In the genomic region with DNA sequence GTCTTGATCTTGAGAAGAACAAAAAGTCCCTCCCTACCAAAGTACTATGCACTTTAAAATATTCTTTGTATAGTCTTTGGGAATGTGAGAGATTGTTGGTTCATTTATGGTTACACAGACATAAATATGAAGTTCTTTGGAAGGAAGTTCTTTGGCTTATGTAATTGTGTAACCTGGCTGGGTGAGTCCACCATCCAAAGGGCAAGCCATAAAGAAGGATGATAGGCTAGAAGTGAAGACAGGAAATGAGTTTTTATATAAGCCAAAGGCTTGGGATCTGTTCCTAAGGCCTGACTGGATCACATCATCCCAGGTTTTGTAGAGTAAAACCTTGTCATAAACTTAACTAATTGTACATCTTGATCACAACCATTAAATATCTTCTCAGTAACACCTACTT, we compare ENCODE assay signal across 23 mouse cellular contexts.
"Had no signal": no experiment of that assay in that cellular context is flagged by ENCODE, and none has a peak within 500 bp of the region (broad histone marks: within the 10 kb centered on the region; RNA-seq: fewer than 3 reads in every experiment).

No protein-coding gene starts in this region.

- H3K9ac ChIP-seq: liver, postnatal 0 days; lung, embryonic 15.5 days; midbrain, embryonic 13.5 days; midbrain, embryonic 15.5 days; neural tube, embryonic 13.5 days; neural tube, embryonic 15.5 days; stomach, embryonic 15.5 days had no signal

- H3K27ac ChIP-seq: lung, embryonic 15.5 days; macrophage; midbrain, embryonic 13.5 days; midbrain, embryonic 15.5 days; neural tube, embryonic 13.5 days; neural tube, embryonic 15.5 days; stomach, embryonic 15.5 days; stomach, postnatal 0 days had no signal

- H3K4me3 ChIP-seq: lung, embryonic 15.5 days; megakaryocyte, embryonic 14.5 days; midbrain, embryonic 13.5 days; midbrain, embryonic 15.5 days; myocyte; neural tube, embryonic 13.5 days; neural tube, embryonic 15.5 days; stomach, embryonic 15.5 days had no signal

- H3K4me1 ChIP-seq: lung, embryonic 15.5 days; megakaryocyte, embryonic 14.5 days; stomach, embryonic 15.5 days had no signal

- ATAC-seq: liver, postnatal 0 days; lung, postnatal 0 days; midbrain, embryonic 13.5 days; midbrain, embryonic 15.5 days had no signal

- H3K9me3 ChIP-seq: lung, embryonic 15.5 days; megakaryocyte, embryonic 14.5 days; midbrain, embryonic 13.5 days; midbrain, embryonic 15.5 days; neural tube, embryonic 13.5 days; neural tube, embryonic 15.5 days; stomach, embryonic 15.5 days had no signal

- H3K27me3 ChIP-seq: lung, embryonic 15.5 days; midbrain, embryonic 13.5 days; midbrain, embryonic 15.5 days; neural tube, embryonic 13.5 days; neural tube, embryonic 15.5 days; stomach, embryonic 15.5 days had no signal

- DNase-seq: liver, postnatal 0 days; lung, adult 2 months; lung, postnatal 14 days; lung, postnatal 36 days; retina, postnatal 1 day; right cerebral cortex, adult 18-20 months; right cerebral cortex, postnatal 25 days; right cerebral cortex, postnatal 4 days; thymus, adult 2 months; thymus, postnatal 25 days; thymus, postnatal 4 days had no signal

- H3K4me2 ChIP-seq: lung, embryonic 15.5 days; midbrain, embryonic 11.5 days; midbrain, embryonic 13.5 days; midbrain, embryonic 15.5 days; neural tube, embryonic 13.5 days; neural tube, embryonic 15.5 days; stomach, embryonic 15.5 days had no signal

- H3K36me3 ChIP-seq: lung, embryonic 15.5 days; midbrain, embryonic 13.5 days; midbrain, embryonic 15.5 days; neural tube, embryonic 13.5 days; neural tube, embryonic 15.5 days; stomach, embryonic 15.5 days had no signal
